Mouse (Mus musculus) central nervous system, embryonic 14 days (tissue): ENCODE measurements around the gene Cbr4. TPM values are rescaled to one million over a fixed set of nuclear protein-coding genes. Genes with fewer than 3 reads are reported as not detected.

Source experiments
- polyA plus RNA-seq: library from polyadenylated mRNA; depleted of rRNA; stranded (reverse); fragments of >200 nt; gene quantifications from 2 replicates; pipeline ENCODE4 v1.2.3, GENCODE M21; 2012; rRNA removed

Cbr4 gene
- 15.2 and 18.2 TPM in 2 replicates for polyA plus RNA-seq

GRCm38 (mm10) chr8:61487597-61488156 lies at the start of gene Cbr4:
Gene Cbr4, plus strand, starts transcription at chr8:61487734.

